17 mouse cellular contexts compared by ENCODE assay signal in genomic region chr13:52062576-52062975, GRCm38 (mm10).
"Had no signal": no experiment of that assay in that cellular context is flagged by ENCODE, and none has a peak within 500 bp of the region (broad histone marks: within the 10 kb centered on the region; RNA-seq: fewer than 3 reads in every experiment).

No protein-coding gene starts in this region.

- H3K4me3 ChIP-seq: liver, embryonic 13.5 days; liver, embryonic 15.5 days; lung, embryonic 15.5 days; midbrain, embryonic 10.5 days; midbrain, embryonic 12.5 days; myocyte; neural tube, embryonic 13.5 days; neural tube, embryonic 15.5 days had no signal

- H3K27me3 ChIP-seq: liver, embryonic 13.5 days; liver, embryonic 15.5 days; lung, embryonic 15.5 days; midbrain, embryonic 12.5 days; neural tube, embryonic 13.5 days; neural tube, embryonic 15.5 days had no signal

- H3K9me3 ChIP-seq: liver, embryonic 13.5 days; liver, embryonic 15.5 days; lung, embryonic 15.5 days; midbrain, embryonic 10.5 days; midbrain, embryonic 12.5 days; neural tube, embryonic 13.5 days; neural tube, embryonic 15.5 days had no signal

- H3K27ac ChIP-seq: liver, embryonic 15.5 days; lung, embryonic 15.5 days; midbrain, embryonic 10.5 days; midbrain, embryonic 12.5 days; neural tube, embryonic 13.5 days; neural tube, embryonic 15.5 days had no signal

- ATAC-seq: midbrain, embryonic 16.5 days had no signal

- H3K36me3 ChIP-seq: liver, embryonic 13.5 days; liver, embryonic 15.5 days; lung, embryonic 15.5 days; midbrain, embryonic 10.5 days; midbrain, embryonic 12.5 days; neural tube, embryonic 13.5 days; neural tube, embryonic 15.5 days had no signal

- H3K9ac ChIP-seq: liver, embryonic 13.5 days; liver, embryonic 15.5 days; liver, postnatal 0 days; lung, embryonic 15.5 days; midbrain, embryonic 12.5 days; neural tube, embryonic 13.5 days; neural tube, embryonic 15.5 days had no signal

- H3K4me1 ChIP-seq: midbrain, embryonic 12.5 days; neural tube, embryonic 15.5 days had no signal

- DNase-seq: liver, postnatal 0 days; lung, adult 2 months; lung, postnatal 14 days; midbrain, embryonic 14.5 days; right cerebral cortex, postnatal 14 days; spleen, adult 18-20 months; thymus, adult 18-20 months; thymus, postnatal 25 days had no signal
